In genomic region chr17:14912981-14913380, GRCm38 (mm10) we compare ENCODE assay signal across 6 mouse cellular contexts.
"Had no signal": no experiment of that assay in that cellular context is flagged by ENCODE, and none has a peak within 500 bp of the region (broad histone marks: within the 10 kb centered on the region; RNA-seq: fewer than 3 reads in every experiment).

No protein-coding gene starts in this region.

- DNase-seq: kidney, postnatal 14 days; liver, embryonic 13.5 days; lung, adult 2 months; lung, postnatal 14 days; lung, postnatal 4 days; midbrain, embryonic 14.5 days had no signal
